Mouse (Mus musculus) liver, embryonic 11.5 days (tissue): ENCODE measurements at regions not wholly inside any gene's neighbourhood (a gene's known extent, or its start where the extent isn't known, plus 50 kb on each side); places are given as distances from the start of the nearest gene placed in this dataset.

Experiments
- ATAC-seq: fragments of 200-750 bp; cut with Nextera tagmentation; replicated peaks from 2 replicates; pipeline ENCODE4 v1.8.0; 2017; ENCODE audit warnings: moderate number of reproducible peaks, mild to moderate bottlenecking, moderate TSS enrichment, moderate library complexity; ENCODE audit not compliant: low FRiP score
- DNase-seq: peaks from one replicate; pipeline ENCODE4 v3.0.0-alpha.2; 2017; ENCODE audit warnings: low spot score
- H3K27ac ChIP-seq: fragments of 300-500 bp; sonication (generic); 2 replicates; pipeline ENCODE4 v1.5.1; 2014; ENCODE audit warnings: mild to moderate bottlenecking, low read depth, low read length, control low read depth
- H3K27me3 ChIP-seq: fragments of 300-500 bp; sonication (generic); replicated peaks from 2 replicates; pipeline ENCODE4 v1.6.1; 2014; ENCODE audit warnings: low read length, mixed read lengths; ENCODE audit not compliant: control insufficient read depth, insufficient read depth
- H3K36me3 ChIP-seq: fragments of 300-500 bp; sonication (generic); 2 replicates; pipeline ENCODE4 v1.6.1; 2014; ENCODE audit warnings: mild to moderate bottlenecking, low read length, moderate library complexity, mixed read lengths; ENCODE audit not compliant: control insufficient read depth, insufficient read depth
- H3K4me1 ChIP-seq: fragments of 300-500 bp; sonication (generic); replicated peaks from 2 replicates; pipeline ENCODE4 v1.6.1; 2014; ENCODE audit warnings: low read length, mixed read lengths; ENCODE audit not compliant: control insufficient read depth, insufficient read depth
- H3K4me2 ChIP-seq: fragments of 300-500 bp; sonication (generic); 2 replicates; pipeline ENCODE4 v1.6.1; 2014; ENCODE audit warnings: mild to moderate bottlenecking, control low read depth, moderate library complexity
- H3K4me3 ChIP-seq: fragments of 300-500 bp; sonication (generic); 2 replicates; pipeline ENCODE4 v1.5.1; 2014; ENCODE audit warnings: low read depth, low read length, control low read depth
- H3K9ac ChIP-seq: fragments of 300-500 bp; sonication (generic); 2 replicates; pipeline ENCODE4 v1.6.1; 2014; ENCODE audit warnings: low read depth, low read length, control low read depth
- H3K9me3 ChIP-seq: fragments of 300-500 bp; sonication (generic); 2 replicates; pipeline ENCODE4 v1.6.1; 2016; ENCODE audit warnings: low read length, inconsistent platforms, mixed read lengths; ENCODE audit not compliant: control insufficient read depth
- WGBS: fragments of 180-500 bp; shearing (Covaris S2); extraction: QIAGEN DNeasy Blood & Tissue Kit; methylation state at CpG from one replicate; pipeline ENCODE4 v1.1.7; 2014; 5-methylcytosine and 5-hydroxymethylcytosine counted together

- Histone ChIP-seq H3K27ac (no peak overlapping the region), H3K9ac (no peak overlapping the region), H3K4me1 (no peaks in the 10 kb centered on the region), H3K27me3 (no peaks in the 10 kb centered on the region), H3K4me2 (no peak overlapping the region), H3K9me3 (no peaks in the 10 kb centered on the region), H3K4me3 (no peak overlapping the region), H3K36me3 (no peaks in the 10 kb centered on the region)
- ATAC-seq (no peak), DNase-seq (no peak)
- 81% methylated on average over 1 of the region's 1 CpGs for WGBS
These were observed 122.0 kb downstream of the Olfr1505 start for GRCm38 (mm10) chr19:14035371-14035770.

- DNase-seq (no peak), ATAC-seq (no peak)
- Histone ChIP-seq H3K36me3 (no peaks in the 10 kb centered on the region), H3K27ac (no peak overlapping the region), H3K9me3 (no peaks in the 10 kb centered on the region), H3K9ac (no peak overlapping the region), H3K27me3 (no peaks in the 10 kb centered on the region), H3K4me1 (no peaks in the 10 kb centered on the region), H3K4me3 (no peak overlapping the region), H3K4me2 (no peak overlapping the region)
- 74% methylated on average over 1 of the region's 1 CpGs for WGBS
These were observed 122.5 kb downstream of the Olfr1505 start for GRCm38 (mm10) chr19:14035785-14036184.

- 58% methylated on average over 1 of the region's 1 CpGs for WGBS
- Histone ChIP-seq H3K36me3 (no peaks in the 10 kb centered on the region), H3K4me2 (no peak overlapping the region), H3K4me1 (no peaks in the 10 kb centered on the region), H3K9ac (no peak overlapping the region), H3K9me3 (no peaks in the 10 kb centered on the region), H3K4me3 (no peak overlapping the region), H3K27me3 (no peaks in the 10 kb centered on the region), H3K27ac (no peak overlapping the region)
- ATAC-seq (no peak), DNase-seq (no peak)
These were observed 123.4 kb downstream of the Olfr1505 start for GRCm38 (mm10) chr19:14036750-14037149.

GRCm38 (mm10) chr19:14042753-14043152 is 129.4 kb downstream of the Olfr1505 start:
- no peak overlapping the region for H3K4me2 ChIP-seq
- H3K4me3 ChIP-seq: no peak overlapping the region
- no peak for ATAC-seq
- no peaks in the 10 kb centered on the region for H3K4me1 ChIP-seq
- no peaks in the 10 kb centered on the region for H3K36me3 ChIP-seq
- no peak overlapping the region for H3K27ac ChIP-seq
- DNase-seq: no peak
- H3K9me3 ChIP-seq: no peaks in the 10 kb centered on the region
- 59% methylated on average over 5 of the region's 5 CpGs for WGBS
- no peak overlapping the region for H3K9ac ChIP-seq
- no peaks in the 10 kb centered on the region for H3K27me3 ChIP-seq

- no peak overlapping the region for H3K4me2 ChIP-seq
- H3K9ac ChIP-seq: no peak overlapping the region
- no peak for DNase-seq
These were observed 132.1 kb downstream of the Olfr1505 start for GRCm38 (mm10) chr19:14045456-14045855.

GRCm38 (mm10) chr19:14052052-14052451 is 138.7 kb downstream of the Olfr1505 start:
- ATAC-seq (no peak), DNase-seq (no peak)
- Histone ChIP-seq H3K9me3 (no peaks in the 10 kb centered on the region), H3K27me3 (no peaks in the 10 kb centered on the region), H3K4me1 (no peaks in the 10 kb centered on the region), H3K36me3 (no peaks in the 10 kb centered on the region), H3K4me2 (no peak overlapping the region), H3K9ac (no peak overlapping the region), H3K27ac (no peak overlapping the region), H3K4me3 (no peak overlapping the region)
- 84% methylated on average over 4 of the region's 4 CpGs for WGBS

More at GRCm38 (mm10) chr19:14045456-14045855, 132.1 kb downstream of the Olfr1505 start:
- no peak overlapping the region for H3K4me3 ChIP-seq
- no peaks in the 10 kb centered on the region for H3K36me3 ChIP-seq
- WGBS: 55% methylated on average over 2 of the region's 2 CpGs
- no peak for ATAC-seq
- no peak overlapping the region for H3K27ac ChIP-seq
- no peaks in the 10 kb centered on the region for H3K9me3 ChIP-seq
- H3K27me3 ChIP-seq: no peaks in the 10 kb centered on the region
- H3K4me1 ChIP-seq: no peaks in the 10 kb centered on the region

GRCm38 (mm10) chr19:14080538-14080937 is 167.2 kb downstream of the Olfr1505 start:
- Histone ChIP-seq H3K9ac (no peak overlapping the region), H3K4me2 (no peak overlapping the region), H3K27me3 (no peaks in the 10 kb centered on the region), H3K4me1 (no peaks in the 10 kb centered on the region), H3K4me3 (no peak overlapping the region), H3K9me3 (no peaks in the 10 kb centered on the region), H3K36me3 (no peaks in the 10 kb centered on the region), H3K27ac (no peak overlapping the region)
- WGBS: 7% methylated on average over 2 of the region's 2 CpGs
- DNase-seq (no peak), ATAC-seq (no peak)

- Histone ChIP-seq H3K27ac (no peak overlapping the region), H3K4me3 (no peak overlapping the region), H3K9me3 (no peaks in the 10 kb centered on the region), H3K9ac (no peak overlapping the region), H3K4me2 (no peak overlapping the region), H3K36me3 (no peaks in the 10 kb centered on the region), H3K4me1 (no peaks in the 10 kb centered on the region), H3K27me3 (no peaks in the 10 kb centered on the region)
- no peak for ATAC-seq
- DNase-seq: no peak
- 81% methylated on average over 3 of the region's 3 CpGs for WGBS
These were observed 171.4 kb downstream of the Olfr1505 start for GRCm38 (mm10) chr19:14084726-14085125.

GRCm38 (mm10) chr19:14090106-14090505 is 176.8 kb downstream of the Olfr1505 start:
- Histone ChIP-seq H3K36me3 (no peaks in the 10 kb centered on the region), H3K27ac (no peak overlapping the region), H3K9me3 (no peaks in the 10 kb centered on the region), H3K4me1 (no peaks in the 10 kb centered on the region), H3K27me3 (no peaks in the 10 kb centered on the region), H3K9ac (no peak overlapping the region), H3K4me2 (no peak overlapping the region), H3K4me3 (no peak overlapping the region)
- ATAC-seq: no peak
- no peak for DNase-seq
- 94% methylated on average over 3 of the region's 3 CpGs for WGBS
